Mouse (Mus musculus): ENCODE measurements at regions not wholly inside any gene's neighbourhood (a gene's known extent, or its start where the extent isn't known, plus 50 kb on each side); places are given as distances from the start of the nearest gene placed in this dataset.

GRCm38 (mm10) chr11:24464642-24465041 lies 386.8 kb downstream of the Bcl11a start:
- ATAC-seq (replicated peaks; ENCODE audit: low FRiP score, low TSS enrichment, poor library complexity, severe bottlenecking): no peak

- ATAC-seq (replicated peaks; ENCODE audit: low FRiP score, low TSS enrichment, poor library complexity, severe bottlenecking): no peak
These were observed 389.6 kb downstream of the Bcl11a start for GRCm38 (mm10) chr11:24467458-24467857.

GRCm38 (mm10) chr11:24470469-24470868 lies 392.6 kb downstream of the Bcl11a start:
- ATAC-seq (replicated peaks; ENCODE audit: low FRiP score, low TSS enrichment, poor library complexity, severe bottlenecking): no peak

GRCm38 (mm10) chr11:24472617-24473367 lies 394.9 kb downstream of the Bcl11a start:
- ATAC-seq (replicated peaks; ENCODE audit: low FRiP score, low TSS enrichment, poor library complexity, severe bottlenecking): no peak

- no peak for ATAC-seq (replicated peaks; ENCODE audit: low FRiP score, low TSS enrichment, poor library complexity, severe bottlenecking)
These were observed 395.6 kb downstream of the Bcl11a start for GRCm38 (mm10) chr11:24473368-24474010.

- ATAC-seq (replicated peaks; ENCODE audit: low FRiP score, low TSS enrichment, poor library complexity, severe bottlenecking): no peak
These were observed 425.0 kb downstream of the Bcl11a start for GRCm38 (mm10) chr11:24502722-24503424.

GRCm38 (mm10) chr11:24515568-24515967 lies 437.7 kb downstream of the Bcl11a start:
- peak; percentile 82 for ATAC-seq (replicated peaks; ENCODE audit: low FRiP score, low TSS enrichment, poor library complexity, severe bottlenecking)

GRCm38 (mm10) chr11:24535462-24535861 lies 457.6 kb downstream of the Bcl11a start:
- no peak for ATAC-seq (replicated peaks; ENCODE audit: low FRiP score, low TSS enrichment, poor library complexity, severe bottlenecking)

- no peak for ATAC-seq (replicated peaks; ENCODE audit: low FRiP score, low TSS enrichment, poor library complexity, severe bottlenecking)
These were observed 459.9 kb downstream of the Bcl11a start for GRCm38 (mm10) chr11:24537721-24538120.

GRCm38 (mm10) chr11:24569655-24570054 lies 491.8 kb downstream of the Bcl11a start:
- ATAC-seq (replicated peaks; ENCODE audit: low FRiP score, low TSS enrichment, poor library complexity, severe bottlenecking): no peak

- ATAC-seq (replicated peaks; ENCODE audit: low FRiP score, low TSS enrichment, poor library complexity, severe bottlenecking): no peak
These were observed 535.7 kb downstream of the Bcl11a start for GRCm38 (mm10) chr11:24613529-24613928.

GRCm38 (mm10) chr11:24615436-24615835 lies 537.6 kb downstream of the Bcl11a start:
- ATAC-seq (replicated peaks; ENCODE audit: low FRiP score, low TSS enrichment, poor library complexity, severe bottlenecking): no peak

- no peak for ATAC-seq (replicated peaks; ENCODE audit: low FRiP score, low TSS enrichment, poor library complexity, severe bottlenecking)
These were observed 540.7 kb downstream of the Bcl11a start for GRCm38 (mm10) chr11:24618586-24618985.

- ATAC-seq (replicated peaks; ENCODE audit: low FRiP score, low TSS enrichment, poor library complexity, severe bottlenecking): no peak
These were observed 541.2 kb downstream of the Bcl11a start for GRCm38 (mm10) chr11:24619021-24619420.

GRCm38 (mm10) chr11:24628619-24629018 lies 550.8 kb downstream of the Bcl11a start:
- no peak for ATAC-seq (replicated peaks; ENCODE audit: low FRiP score, low TSS enrichment, poor library complexity, severe bottlenecking)

- ATAC-seq (replicated peaks; ENCODE audit: low FRiP score, low TSS enrichment, poor library complexity, severe bottlenecking): no peak
These were observed 551.6 kb downstream of the Bcl11a start for GRCm38 (mm10) chr11:24629431-24629830.

GRCm38 (mm10) chr11:24630403-24630900 lies 552.6 kb downstream of the Bcl11a start:
- no peak for ATAC-seq (replicated peaks; ENCODE audit: low FRiP score, low TSS enrichment, poor library complexity, severe bottlenecking)

GRCm38 (mm10) chr11:24631651-24632050 lies 553.8 kb downstream of the Bcl11a start:
- ATAC-seq (replicated peaks; ENCODE audit: low FRiP score, low TSS enrichment, poor library complexity, severe bottlenecking): no peak

- ATAC-seq (replicated peaks; ENCODE audit: low FRiP score, low TSS enrichment, poor library complexity, severe bottlenecking): no peak
These were observed 558.9 kb downstream of the Bcl11a start for GRCm38 (mm10) chr11:24636716-24637115.

GRCm38 (mm10) chr11:24643439-24644109 lies 565.7 kb downstream of the Bcl11a start:
- ATAC-seq (replicated peaks; ENCODE audit: low FRiP score, low TSS enrichment, poor library complexity, severe bottlenecking): no peak
